Mouse (Mus musculus) c-Kit-positive CD71-positive TER-119-negative erythroid progenitor cells, embryonic 14.5 days (primary cell): ENCODE results near the gene Fam204a.

Experiments used
- DNase-seq: peaks from one replicate; pipeline ENCODE4 v3.0.0-alpha.2; 2013; ENCODE audit warnings: low read depth

Fam204a gene

GRCm38 (mm10) chr19:60160611-60161274, 65.8 kb downstream of the Fam204a start:
- peak; percentile 61 for DNase-seq

- DNase-seq: no peak
These were observed 66.7 kb downstream of the Fam204a start for GRCm38 (mm10) chr19:60159827-60160226.

GRCm38 (mm10) chr19:60155266-60155665, 71.2 kb downstream of the Fam204a start:
- DNase-seq: no peak

- no peak for DNase-seq
These were observed 73.4 kb downstream of the Fam204a start for GRCm38 (mm10) chr19:60153096-60153495.

GRCm38 (mm10) chr19:60150056-60150455, 76.4 kb downstream of the Fam204a start:
- DNase-seq: no peak

- DNase-seq: no peak
These were observed 77.2 kb downstream of the Fam204a start for GRCm38 (mm10) chr19:60149078-60149960.
